Mouse (Mus musculus): ENCODE results near the gene Lyrm4.

GRCm38 (mm10) chr13:36088168-36088567 is 29.2 kb downstream of the Lyrm4 start:
- TF ChIP-seq CTCF (conservative IDR thresholded peaks at IDR 0.05; ENCODE audit: low read length): no peak
- no peak for TF ChIP-seq POU5F1 (IDR thresholded peaks at IDR 0.05; ENCODE audit: borderline replicate concordance, low read length)
- no peak for TF ChIP-seq NANOG (IDR thresholded peaks at IDR 0.05; ENCODE audit: borderline replicate concordance, low read length)
